Mouse (Mus musculus): Measurements from ENCODE around the gene Gm20696.

- TF ChIP-seq CTCF (IDR thresholded peaks at IDR 0.05; ENCODE audit: borderline replicate concordance, extremely low read depth, insufficient read depth, insufficient read length) = no peak
- no peak for TF ChIP-seq POLR2A (IDR thresholded peaks at IDR 0.05; ENCODE audit: borderline replicate concordance, extremely low read depth, insufficient read depth, insufficient read length, poor library complexity, severe bottlenecking)
Measured at GRCm38 (mm10) chr6:99624542-99624941, 42.1 kb downstream of the Gm20696 start.

Measured in brain, embryonic 14.5 days (tissue).